Mouse (Mus musculus) embryonic fibroblast, embryonic 13.5 days (primary cell): ENCODE measurements at regions not wholly inside any gene's neighbourhood (a gene's known extent, or its start where the extent isn't known, plus 50 kb on each side); places are given as distances from the start of the nearest gene placed in this dataset.

Source experiments
- CTCF ChIP-seq: IDR thresholded peaks from 2 replicates; pipeline ENCODE4 v1.5.1; 2011; ENCODE audit warnings: mild to moderate bottlenecking, control low read depth, low read length, moderate library complexity, borderline replicate concordance; ENCODE audit not compliant: insufficient read depth
- POLR2A ChIP-seq: IDR thresholded peaks from 2 replicates; pipeline ENCODE4 v1.6.1; 2011; ENCODE audit warnings: low read depth, mild to moderate bottlenecking, control low read depth, low read length, moderate library complexity

GRCm38 (mm10) chr12:11611656-11612055 is 155.8 kb downstream of the Rad51ap2 start:
- TF ChIP-seq CTCF (no peak), POLR2A (no peak)
